Mouse (Mus musculus) CD4-positive naive resting alpha-beta T cell, adult 57 days (primary cell): ENCODE results near the gene Klrb1a. TPM values are rescaled to one million over a fixed set of nuclear protein-coding genes. Genes with fewer than 3 reads are reported as not detected.

Experiments used
- total RNA-seq: library from RNA; stranded (reverse); gene quantifications from one replicate; pipeline ENCODE4 v1.2.4, GENCODE M21; 2023

The Klrb1a gene
- total RNA-seq, result 2.4 TPM

GRCm38 (mm10) chr6:128623433-128623832, at the start of gene Klrb1a:
Klrb1a (minus strand) TSS chr6:128623533.

DNA sequence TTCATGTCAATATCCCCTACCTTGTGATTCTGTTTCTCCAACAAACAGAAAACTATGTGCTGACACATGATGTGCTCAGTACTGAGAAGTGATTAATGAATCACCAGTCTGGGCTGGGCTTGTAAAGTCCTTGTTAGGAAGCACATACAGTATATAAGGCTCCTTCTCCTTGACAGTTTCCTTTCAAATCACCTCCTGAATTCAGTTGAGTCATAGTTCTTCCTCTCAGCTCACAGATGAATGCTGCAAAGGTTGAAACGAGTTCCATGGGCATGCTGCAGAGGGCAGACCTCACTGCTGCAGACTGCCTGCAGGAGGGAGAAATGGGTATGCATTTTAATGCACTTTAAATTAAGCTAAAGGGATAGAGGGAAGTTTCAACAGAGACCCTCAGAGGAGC, 38.9 kb upstream of the Klrb1a start, which contains the start of gene Clec2h:
Gene Clec2h, plus strand, starts transcription at position 180 of the 400 bp plus-strand sequence.

GRCm38 (mm10) chr6:128581508-128581907, 41.8 kb downstream of the Klrb1a start, which contains the start of gene A2ml1:
A2ml1 (minus strand) TSS chr6:128581608.

Other genes starting within 250 kb of the Klrb1a start
- gene Tex52, start 248.1 kb downstream of the Klrb1a start, total RNA-seq, result 0.71 TPM
- gene Gm44596, start 248.0 kb downstream of the Klrb1a start, total RNA-seq, result not detected
- gene Nrip2, start 224.2 kb downstream of the Klrb1a start, total RNA-seq, result not detected
- gene Itfg2, start 198.6 kb downstream of the Klrb1a start, total RNA-seq, result 61.9 TPM
- 82.5 TPM for gene Fkbp4, start 184.9 kb downstream of the Klrb1a start, total RNA-seq
- not detected for gene Pzp, start 96.8 kb downstream of the Klrb1a start, total RNA-seq
- not detected for gene A2ml1, start 41.9 kb downstream of the Klrb1a start, total RNA-seq
- 3.7 TPM for gene Clec2h, start 38.9 kb upstream of the Klrb1a start, total RNA-seq
- gene Klrb1, start 99.5 kb upstream of the Klrb1a start, total RNA-seq, result 0.80 TPM
- 6.0 TPM for gene Klrb1c, start 165.7 kb upstream of the Klrb1a start, total RNA-seq
- gene Gm44511, start 202.8 kb upstream of the Klrb1a start, total RNA-seq, result not detected
- 0.80 TPM for gene Klrb1b, start 202.8 kb upstream of the Klrb1a start, total RNA-seq